ENCODE assay signal across 16 mouse cellular contexts in genomic region chr1:51895961-51896360, GRCm38 (mm10). TPM values are rescaled to one million over a fixed set of nuclear protein-coding genes. Genes with fewer than 3 reads are reported as not detected.
A peak's percentile ranks its signal among the peaks of the same experiment; 100 is the strongest.
DNase-seq lines count a peak whose midpoint lies in the region; ATAC-seq lines count a peak whose summit lies in the region.
"Had no signal": no experiment of that assay in that cellular context is flagged by ENCODE, and none has a peak within 500 bp of the region (broad histone marks: within the 10 kb centered on the region; RNA-seq: fewer than 3 reads in every experiment).

No protein-coding gene starts in this region.

- H3K4me3 ChIP-seq in kidney, embryonic 15.5 days (replicated peaks): no peak overlapping the region
- H3K4me3 ChIP-seq in midbrain, embryonic 13.5 days (replicated peaks): no peak overlapping the region
- no peak overlapping the region for H3K4me3 ChIP-seq in midbrain, embryonic 10.5 days
- no peak overlapping the region for H3K4me3 ChIP-seq in neural tube, embryonic 14.5 days (ENCODE audit: low read depth, low read length)
- H3K4me3 ChIP-seq: heart, embryonic 13.5 days; hindbrain, embryonic 15.5 days; neural tube, embryonic 12.5 days had no signal

- H3K36me3 ChIP-seq in kidney, embryonic 15.5 days: no peaks in the 10 kb centered on the region
- no peaks in the 10 kb centered on the region for H3K36me3 ChIP-seq in midbrain, embryonic 13.5 days
- peaks cover 4% of the 10 kb centered on the region; the same call in 1 of the 2 replicates for H3K36me3 ChIP-seq in midbrain, embryonic 10.5 days
- H3K36me3 ChIP-seq in neural tube, embryonic 14.5 days (ENCODE audit: control insufficient read depth, insufficient read depth, low read length): no peaks in the 10 kb centered on the region
- H3K36me3 ChIP-seq: hindbrain, embryonic 15.5 days; neural tube, embryonic 12.5 days had no signal

- ATAC-seq in kidney, embryonic 15.5 days (replicated peaks; ENCODE audit: low FRiP score): 0 out of 2 replicates have a peak, but pooled peaks have one; percentile 23
- peak; percentile 48; the same call in 1 of the 2 replicates for ATAC-seq in midbrain, embryonic 13.5 days
- peak; percentile 49; the same call in 1 of the 2 replicates for ATAC-seq in neural tube, embryonic 14.5 days (ENCODE audit: low read depth)

- H3K27me3 ChIP-seq in kidney, embryonic 15.5 days: no peaks in the 10 kb centered on the region
- no peaks in the 10 kb centered on the region for H3K27me3 ChIP-seq in midbrain, embryonic 13.5 days
- H3K27me3 ChIP-seq in midbrain, embryonic 10.5 days (ENCODE audit: low read depth, poor library complexity, severe bottlenecking): no peaks in the 10 kb centered on the region
- H3K27me3 ChIP-seq in neural tube, embryonic 14.5 days (ENCODE audit: control insufficient read depth, insufficient read depth, low read length): no peaks in the 10 kb centered on the region
- H3K27me3 ChIP-seq: heart, embryonic 13.5 days; hindbrain, embryonic 15.5 days; neural tube, embryonic 12.5 days had no signal

- H3K4me2 ChIP-seq in kidney, embryonic 15.5 days: no peak overlapping the region
- H3K4me2 ChIP-seq in midbrain, embryonic 13.5 days (replicated peaks): peak overlapping the region; percentile 0; the same call in 1 of the 2 replicates
- no peak overlapping the region for H3K4me2 ChIP-seq in neural tube, embryonic 14.5 days (ENCODE audit: low read depth, low read length)
- H3K4me2 ChIP-seq: heart, embryonic 13.5 days; hindbrain, embryonic 15.5 days; neural tube, embryonic 12.5 days had no signal

- H3K4me1 ChIP-seq in kidney, embryonic 15.5 days: peaks cover 45% of the 10 kb centered on the region
- H3K4me1 ChIP-seq in midbrain, embryonic 13.5 days (replicated peaks): peaks cover 24% of the 10 kb centered on the region
- peaks cover 33% of the 10 kb centered on the region for H3K4me1 ChIP-seq in midbrain, embryonic 10.5 days
- H3K4me1 ChIP-seq in neural tube, embryonic 14.5 days (ENCODE audit: control insufficient read depth, insufficient read depth, low read length): peaks cover 6% of the 10 kb centered on the region; the same call in 1 of the 2 replicates

- 46% methylated on average over 10 of the region's 10 CpGs for WGBS in kidney, embryonic 15.5 days
- WGBS in midbrain, embryonic 13.5 days: 31% methylated on average over 10 of the region's 10 CpGs
- 39% methylated on average over 10 of the region's 10 CpGs for WGBS in midbrain, embryonic 10.5 days
- 34% methylated on average over 10 of the region's 10 CpGs for WGBS in neural tube, embryonic 14.5 days

- H3K9me3 ChIP-seq in kidney, embryonic 15.5 days (replicated peaks): no peaks in the 10 kb centered on the region
- H3K9me3 ChIP-seq in midbrain, embryonic 13.5 days: no peaks in the 10 kb centered on the region
- H3K9me3 ChIP-seq in midbrain, embryonic 10.5 days (replicated peaks): no peaks in the 10 kb centered on the region
- H3K9me3 ChIP-seq in neural tube, embryonic 14.5 days (ENCODE audit: control insufficient read depth, low read length): no peaks in the 10 kb centered on the region
- H3K9me3 ChIP-seq: heart, embryonic 13.5 days; hindbrain, embryonic 15.5 days; neural tube, embryonic 12.5 days had no signal

- H3K27ac ChIP-seq in kidney, embryonic 15.5 days: no peak overlapping the region
- no peak overlapping the region for H3K27ac ChIP-seq in midbrain, embryonic 13.5 days
- no peak overlapping the region for H3K27ac ChIP-seq in midbrain, embryonic 10.5 days (replicated peaks)
- H3K27ac ChIP-seq in neural tube, embryonic 14.5 days (ENCODE audit: low read depth, low read length): no peak overlapping the region
- H3K27ac ChIP-seq: heart, embryonic 13.5 days; hindbrain, embryonic 15.5 days; liver, embryonic 14.5 days; neural tube, embryonic 12.5 days had no signal

- intact Hi-C loops in left cerebral cortex, postnatal 10 days (cut with DNase I): no loop called here

- DNase-seq in adrenal gland, postnatal 36 days: peak; percentile 38 to 67
- DNase-seq in adrenal gland, postnatal 25 days: no peak
- DNase-seq in kidney, adult 18-20 months: no peak
- no peak for DNase-seq in midbrain, embryonic 10.5 days (ENCODE audit: low spot score)
- no peak for DNase-seq in left cerebral cortex, postnatal 10 days (ENCODE audit: extremely low spot score in 1 of 2, low spot score in 2 of 2)
- DNase-seq: cerebellum, adult 11 months; cerebellum, postnatal 36 days; gastrocnemius, postnatal 25 days; kidney, postnatal 14 days had no signal

- H3K9ac ChIP-seq in kidney, embryonic 15.5 days: no peak overlapping the region
- H3K9ac ChIP-seq in midbrain, embryonic 13.5 days (replicated peaks): no peak overlapping the region
- no peak overlapping the region for H3K9ac ChIP-seq in neural tube, embryonic 14.5 days (replicated peaks; ENCODE audit: low read depth, low read length)
- H3K9ac ChIP-seq: heart, embryonic 13.5 days; hindbrain, embryonic 15.5 days; liver, embryonic 14.5 days; neural tube, embryonic 12.5 days had no signal

RNA-seq across cellular contexts. Expression of gene Myo1b, which starts 19.9 kb away (rescaled TPM):
- total RNA-seq in adrenal gland, postnatal 36 days (2021): 10 to 100 TPM; 63.2 to 64.2 TPM
- total RNA-seq in adrenal gland, postnatal 25 days (2021): 61.8 and 69.3 TPM in 2 replicates
- polyA plus RNA-seq in kidney, embryonic 15.5 days (2015; fragmentation: Nextera tagmentation; extraction: Ambion mirVana): 72.4 and 77.0 TPM in 2 replicates
- 91.0 and 92.2 TPM in 2 replicates for polyA plus RNA-seq in midbrain, embryonic 13.5 days (2015; fragmentation: Nextera tagmentation; extraction: Ambion mirVana)
- 73.0 and 78.9 TPM in 2 replicates for polyA plus RNA-seq in midbrain, embryonic 10.5 days (2016; fragmentation: Nextera tagmentation; extraction: Ambion mirVana)
- 74.8 and 82.6 TPM in 2 replicates for polyA plus RNA-seq in neural tube, embryonic 14.5 days (2014; fragmentation: Nextera tagmentation; extraction: Ambion mirVana)
- 10 to 100 TPM; 51.4 to 53.3 TPM for total RNA-seq in left cerebral cortex, postnatal 10 days (2021)

Comparison
In these comparisons a context has a peak if more than half of its experiments do, and no peak if none do; other contexts are left out.
1. DNase-seq: peak in adrenal gland, postnatal 36 days (2 of 2); none in adrenal gland, postnatal 25 days (single experiment), kidney, adult 18-20 months (single experiment), midbrain, embryonic 10.5 days (single experiment) and left cerebral cortex, postnatal 10 days (0 of 2).
2. Peak in every context shown above with its lines, with median percentiles within 50 percentile points of each other: ATAC-seq.